Mouse (Mus musculus) embryonic facial prominence, embryonic 13.5 days (tissue): ENCODE data around the gene Mlip. TPM values are rescaled to one million over a fixed set of nuclear protein-coding genes. Genes with fewer than 3 reads are reported as not detected.
"Not testable (repeated sequence)": the region's sequence is repeated elsewhere in the genome, so short reads cannot be mapped to it uniquely, and the experiment has no call there.

Experiments
- ATAC-seq: fragments of 200-750 bp; cut with Nextera tagmentation; 2 replicates; pipeline ENCODE4 v1.8.0; 2017; ENCODE audit warnings: low read depth; ENCODE audit not compliant: insufficient number of reproducible peaks, insufficient read depth, low FRiP score, low TSS enrichment
- H3K27ac ChIP-seq: fragments of 300-500 bp; sonication (generic); 2 replicates; pipeline ENCODE4 v1.5.1; 2015; ENCODE audit warnings: moderate library complexity, mild to moderate bottlenecking, inconsistent platforms
- H3K27me3 ChIP-seq: fragments of 300-500 bp; sonication (generic); 2 replicates; pipeline ENCODE4 v1.6.1; 2015; ENCODE audit warnings: mild to moderate bottlenecking, inconsistent platforms
- H3K36me3 ChIP-seq: fragments of 300-500 bp; sonication (generic); 2 replicates; pipeline ENCODE4 v1.6.1; 2015; ENCODE audit warnings: mild to moderate bottlenecking, inconsistent platforms
- H3K4me1 ChIP-seq: fragments of 300-500 bp; sonication (generic); 2 replicates; pipeline ENCODE4 v1.6.1; 2015; ENCODE audit warnings: inconsistent platforms
- H3K4me2 ChIP-seq: fragments of 300-500 bp; sonication (generic); 2 replicates; pipeline ENCODE4 v1.6.1; 2015; ENCODE audit warnings: moderate library complexity, mild to moderate bottlenecking, inconsistent platforms
- H3K4me3 ChIP-seq: fragments of 300-500 bp; sonication (generic); 2 replicates; pipeline ENCODE4 v1.5.1; 2015; ENCODE audit warnings: mild to moderate bottlenecking, inconsistent platforms
- H3K9ac ChIP-seq: fragments of 300-500 bp; sonication (generic); 2 replicates; pipeline ENCODE4 v1.6.1; 2015; ENCODE audit warnings: mild to moderate bottlenecking, inconsistent platforms
- H3K9me3 ChIP-seq: fragments of 300-500 bp; sonication (generic); 2 replicates; pipeline ENCODE4 v1.6.1; 2016; ENCODE audit warnings: inconsistent platforms
- WGBS: fragments of 180-500 bp; shearing (Covaris S2); methylation state at CpG from one replicate; pipeline ENCODE4 v1.1.7; 2015; ENCODE audit warnings: mixed read lengths; 5-methylcytosine and 5-hydroxymethylcytosine counted together
- polyA plus RNA-seq: library from polyadenylated mRNA; unstranded; fragments of >200 nt; fragmentation: Nextera tagmentation; extraction: Ambion mirVana; gene quantifications from 2 replicates; pipeline ENCODE4 v1.2.1, GENCODE M21; 2015

The Mlip gene
- polyA plus RNA-seq, 1 experiment from 2014 or later = 1.6 TPM

DNA sequence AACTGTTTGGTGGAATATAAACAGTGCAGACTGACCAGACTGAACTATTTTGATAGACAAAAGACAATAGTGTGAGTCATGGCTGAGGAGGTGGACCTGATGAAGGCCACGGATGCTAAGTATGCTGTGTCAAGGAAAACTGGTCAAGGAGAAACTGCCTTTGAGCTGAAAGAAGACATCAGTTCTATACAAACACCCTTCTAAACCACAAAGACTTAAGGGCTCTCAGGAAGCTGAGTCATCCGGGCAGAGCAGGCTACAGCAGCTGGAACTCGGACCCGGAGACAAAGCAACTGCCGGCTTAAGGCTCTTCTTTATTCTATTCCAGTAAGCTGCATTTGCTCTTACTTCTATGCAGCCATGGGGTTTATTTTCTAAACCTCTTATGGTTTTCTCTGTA lies 180.7 kb downstream of the Mlip start:
- H3K9me3 ChIP-seq = no peaks in the 10 kb centered on the region
- no peak overlapping the region for H3K27ac ChIP-seq
- H3K9ac ChIP-seq = no peak overlapping the region
- ATAC-seq = no peak
- H3K36me3 ChIP-seq = no peaks in the 10 kb centered on the region
- H3K4me3 ChIP-seq = no peak overlapping the region
- H3K27me3 ChIP-seq = no peaks in the 10 kb centered on the region
- no peaks in the 10 kb centered on the region for H3K4me1 ChIP-seq
- 86% methylated on average over 5 of the region's 5 CpGs for WGBS
- H3K4me2 ChIP-seq = no peak overlapping the region

DNA sequence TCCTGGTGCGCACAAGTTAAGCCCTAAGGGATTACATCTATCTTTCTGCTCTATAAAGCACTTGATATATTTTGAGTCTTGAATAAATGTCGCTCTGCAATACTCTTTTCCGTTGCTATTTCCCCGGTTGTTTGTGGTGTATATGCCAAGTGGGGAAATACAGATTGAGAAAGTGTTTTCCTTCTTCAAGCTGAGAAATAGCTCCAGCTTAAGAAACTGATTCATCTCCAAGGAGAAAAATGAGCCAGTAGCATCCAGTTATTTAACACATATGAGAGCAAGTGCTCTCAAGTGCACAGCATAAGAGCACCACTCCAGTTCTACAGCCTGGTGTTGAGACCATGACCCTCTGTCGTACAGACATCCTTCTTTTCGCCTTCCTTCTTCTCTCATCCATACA lies 186.9 kb downstream of the Mlip start:
- H3K4me2 ChIP-seq = no peak overlapping the region
- no peak overlapping the region for H3K4me3 ChIP-seq
- no peaks in the 10 kb centered on the region for H3K27me3 ChIP-seq
- no peaks in the 10 kb centered on the region for H3K4me1 ChIP-seq
- no peak for ATAC-seq
- no peak overlapping the region for H3K27ac ChIP-seq
- 76% methylated on average over 6 of the region's 6 CpGs for WGBS
- H3K9ac ChIP-seq = no peak overlapping the region
- no peaks in the 10 kb centered on the region for H3K36me3 ChIP-seq
- no peaks in the 10 kb centered on the region for H3K9me3 ChIP-seq

DNA sequence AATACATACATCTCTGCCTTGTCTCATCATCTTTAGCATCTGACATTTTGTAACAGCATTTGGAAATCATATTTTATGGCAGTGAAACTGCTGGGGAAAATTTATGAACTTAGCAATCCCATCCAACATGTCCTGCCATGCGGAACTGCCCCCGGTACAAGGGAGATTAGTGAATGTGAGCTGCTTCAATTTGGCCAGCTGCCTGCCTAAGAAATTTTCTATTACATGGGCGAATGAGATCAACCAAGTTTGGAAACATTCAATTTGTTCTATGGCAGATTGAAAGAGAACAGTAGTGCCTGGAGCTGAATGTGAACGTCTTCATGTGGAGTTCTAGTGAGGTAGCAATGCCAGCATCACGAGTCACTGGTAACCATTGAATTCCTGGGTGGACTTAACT lies 191.0 kb downstream of the Mlip start:
- H3K9ac ChIP-seq = no peak overlapping the region
- no peaks in the 10 kb centered on the region for H3K27me3 ChIP-seq
- H3K9me3 ChIP-seq = no peaks in the 10 kb centered on the region
- no peaks in the 10 kb centered on the region for H3K4me1 ChIP-seq
- 59% methylated on average over 5 of the region's 5 CpGs for WGBS
- no peak overlapping the region for H3K27ac ChIP-seq
- no peak for ATAC-seq
- no peak overlapping the region for H3K4me2 ChIP-seq
- H3K4me3 ChIP-seq = no peak overlapping the region
- no peaks in the 10 kb centered on the region for H3K36me3 ChIP-seq

DNA sequence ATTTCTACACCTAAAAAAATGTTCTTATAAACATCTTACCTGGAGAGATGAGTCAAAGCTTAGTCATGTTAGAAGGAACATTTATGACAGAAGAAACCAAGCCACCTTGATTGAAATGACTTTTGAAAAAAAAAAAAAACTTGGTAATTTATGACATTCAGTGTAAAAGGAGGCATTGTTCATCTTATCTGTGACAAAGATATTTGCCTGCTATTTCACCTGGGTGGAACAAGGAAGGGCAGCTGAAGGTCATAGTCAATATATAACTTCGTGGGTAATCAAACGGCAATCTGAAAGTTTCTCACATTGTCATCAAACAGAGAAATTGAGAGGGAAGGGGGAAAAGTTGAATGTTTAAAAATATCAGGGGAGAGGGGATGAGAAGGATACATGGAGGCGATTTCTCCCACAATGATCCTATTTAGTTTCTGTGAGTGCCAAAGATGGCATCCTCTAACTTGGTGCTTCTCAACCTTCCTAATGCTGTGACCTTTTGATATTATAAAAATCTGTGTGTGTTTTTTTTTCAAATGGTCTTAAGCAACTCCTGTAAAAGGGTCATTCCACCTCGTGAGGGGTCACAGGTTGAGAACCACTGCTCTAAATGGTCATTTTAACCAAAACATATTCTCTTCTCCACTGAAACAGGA lies 192.4 kb downstream of the Mlip start:
- H3K36me3 ChIP-seq = no peaks in the 10 kb centered on the region
- 74% methylated on average over 4 of the region's 4 CpGs for WGBS
- H3K4me1 ChIP-seq = no peaks in the 10 kb centered on the region
- no peak overlapping the region for H3K4me3 ChIP-seq
- no peak overlapping the region for H3K4me2 ChIP-seq
- no peak for ATAC-seq
- no peaks in the 10 kb centered on the region for H3K27me3 ChIP-seq
- no peaks in the 10 kb centered on the region for H3K9me3 ChIP-seq
- H3K9ac ChIP-seq = no peak overlapping the region
- no peak overlapping the region for H3K27ac ChIP-seq

DNA sequence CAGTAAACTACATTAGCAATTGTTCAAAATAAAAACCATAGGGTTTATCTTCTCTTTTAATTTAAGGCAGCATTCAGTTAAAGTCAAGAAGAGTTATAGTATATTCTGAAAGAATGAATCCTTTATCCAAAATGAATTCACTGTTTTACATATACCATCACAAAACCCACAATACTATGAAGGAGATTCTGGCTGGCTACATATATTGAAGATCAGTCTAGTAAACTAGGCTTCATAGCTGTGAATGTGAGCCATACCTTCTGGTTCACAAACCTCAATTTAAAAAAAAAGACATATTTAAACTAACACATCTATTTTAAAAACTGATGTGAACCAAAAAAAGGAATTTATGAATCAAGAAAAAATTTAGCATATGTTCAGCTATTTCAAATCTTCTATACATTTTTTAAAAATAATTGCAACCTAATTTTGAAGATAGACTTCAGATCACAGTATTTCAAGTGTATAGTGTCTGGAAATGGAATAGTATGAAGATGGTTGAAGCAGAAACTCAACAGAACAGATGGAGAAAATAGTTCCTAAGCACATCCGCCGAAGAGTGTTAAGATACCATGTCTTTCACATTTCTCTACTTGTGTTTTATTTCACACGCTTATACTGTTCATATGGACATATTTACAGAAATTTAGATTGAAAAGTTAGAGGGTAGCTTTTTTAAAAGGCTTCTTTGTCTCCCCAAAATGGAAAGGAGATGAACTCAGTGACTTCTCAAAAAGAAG lies 204.1 kb downstream of the Mlip start:
- WGBS = 96% methylated on average over 3 of the region's 3 CpGs
- no peaks in the 10 kb centered on the region for H3K36me3 ChIP-seq
- no peaks in the 10 kb centered on the region for H3K4me1 ChIP-seq
- no peak overlapping the region for H3K27ac ChIP-seq
- H3K4me3 ChIP-seq = no peak overlapping the region
- no peak overlapping the region for H3K9ac ChIP-seq
- H3K27me3 ChIP-seq = no peaks in the 10 kb centered on the region
- no peak overlapping the region for H3K4me2 ChIP-seq
- H3K9me3 ChIP-seq = no peaks in the 10 kb centered on the region
- ATAC-seq = no peak

DNA sequence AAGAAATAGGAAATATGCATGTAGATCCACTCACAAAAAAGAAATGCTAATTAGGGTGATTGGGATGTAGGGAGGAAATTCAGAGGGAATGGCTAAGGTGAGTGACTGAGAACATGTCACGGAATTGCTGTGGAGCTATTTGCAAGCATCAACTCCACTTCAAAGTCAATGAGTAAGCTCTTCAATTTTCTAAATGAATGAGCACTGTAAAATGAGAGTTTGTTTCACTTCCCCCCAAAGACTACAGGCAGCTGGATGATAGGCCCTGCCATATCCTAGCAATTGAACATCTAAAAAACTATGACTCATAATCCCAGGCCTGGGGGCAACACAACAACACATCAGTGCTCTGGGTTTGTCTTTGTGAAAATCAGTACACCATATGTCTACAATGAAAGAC lies 233.0 kb downstream of the Mlip start:
- Histone ChIP-seq H3K9ac (no peak overlapping the region), H3K4me3 (no peak overlapping the region), H3K9me3 (no peaks in the 10 kb centered on the region), H3K27ac (no peak overlapping the region), H3K4me2 (no peak overlapping the region), H3K36me3 (no peaks in the 10 kb centered on the region), H3K4me1 (no peaks in the 10 kb centered on the region), H3K27me3 (no peaks in the 10 kb centered on the region)
- ATAC-seq = no peak
- WGBS = 76% methylated on average over 1 of the region's 1 CpGs

DNA sequence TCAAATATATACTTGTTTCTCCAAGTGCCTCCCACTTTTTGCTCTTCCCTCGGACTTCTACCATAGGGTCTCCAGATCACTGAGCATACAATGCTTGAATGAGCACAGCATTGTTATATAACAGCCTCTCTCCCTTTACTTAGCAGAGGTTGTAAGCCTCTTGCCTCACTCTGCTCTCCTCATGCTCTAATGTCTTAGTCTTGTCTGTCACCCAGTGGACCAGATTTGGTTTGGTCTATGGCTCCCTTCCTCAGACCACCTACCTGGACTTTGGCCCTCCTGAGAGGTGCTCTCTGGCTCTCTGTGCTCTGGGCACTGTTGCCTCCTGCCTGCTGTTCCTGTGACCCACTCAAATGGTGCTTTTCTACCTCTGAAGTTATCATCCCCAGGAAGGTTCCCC lies 255.9 kb downstream of the Mlip start:
- Histone ChIP-seq H3K9ac (no peak overlapping the region), H3K27ac (no peak overlapping the region), H3K4me1 (no peaks in the 10 kb centered on the region), H3K4me3 (no peak overlapping the region), H3K9me3 (no peaks in the 10 kb centered on the region), H3K4me2 (no peak overlapping the region), H3K27me3 (no peaks in the 10 kb centered on the region), H3K36me3 (no peaks in the 10 kb centered on the region)
- ATAC-seq = no peak
- WGBS = 80% methylated on average over 1 of the region's 1 CpGs

DNA sequence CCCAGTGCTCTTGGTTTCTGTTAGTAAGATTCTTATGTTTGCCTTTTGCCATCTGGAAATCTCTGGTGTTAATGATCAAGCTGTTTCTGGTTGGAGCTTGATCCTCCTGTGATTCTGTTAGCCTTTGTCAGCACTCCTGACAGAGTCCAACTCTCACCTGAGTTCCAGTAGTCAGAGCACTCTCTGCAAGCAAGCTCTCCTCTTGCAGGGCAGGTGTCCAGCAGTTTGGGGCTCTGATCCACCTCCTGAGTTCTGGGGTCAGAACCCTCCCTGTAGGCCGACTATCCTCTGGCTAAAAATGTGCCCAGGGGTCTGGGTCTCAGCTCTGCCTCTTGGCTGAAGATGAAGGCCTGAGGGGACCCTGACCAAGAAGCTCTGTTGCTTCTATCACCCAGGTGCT lies 269.5 kb downstream of the Mlip start:
- H3K9ac ChIP-seq, H3K9me3 ChIP-seq, H3K4me2 ChIP-seq, H3K4me3 ChIP-seq, H3K36me3 ChIP-seq, H3K27me3 ChIP-seq, H3K27ac ChIP-seq, ATAC-seq, H3K4me1 ChIP-seq: not testable (repeated sequence)
- 86% methylated on average over 1 of the region's 1 CpGs for WGBS

DNA sequence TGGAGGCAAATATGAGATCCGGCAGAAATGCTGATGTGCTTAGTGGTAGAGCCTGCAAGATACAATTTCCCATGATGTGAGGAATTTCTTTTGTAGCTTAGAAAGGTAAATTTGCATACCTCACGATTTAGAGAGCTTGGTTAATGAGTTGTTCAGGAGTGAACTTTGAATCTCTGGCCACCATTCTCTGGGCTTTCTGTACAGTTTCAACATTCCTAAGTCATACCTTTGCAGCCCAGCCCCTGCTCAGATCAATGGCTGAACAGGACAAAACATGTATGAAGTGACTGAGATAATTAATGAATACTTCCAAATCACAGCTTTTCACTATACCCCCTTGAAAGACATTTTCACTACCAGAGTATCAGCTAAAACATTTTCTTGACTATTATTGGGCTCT lies 281.1 kb downstream of the Mlip start:
- H3K27ac ChIP-seq = no peak overlapping the region
- no peak overlapping the region for H3K4me2 ChIP-seq
- no peaks in the 10 kb centered on the region for H3K4me1 ChIP-seq
- ATAC-seq = no peak
- 66% methylated on average over 2 of the region's 2 CpGs for WGBS
- H3K9ac ChIP-seq = no peak overlapping the region
- H3K27me3 ChIP-seq = no peaks in the 10 kb centered on the region
- H3K4me3 ChIP-seq = no peak overlapping the region
- no peaks in the 10 kb centered on the region for H3K36me3 ChIP-seq
- H3K9me3 ChIP-seq = no peaks in the 10 kb centered on the region

DNA sequence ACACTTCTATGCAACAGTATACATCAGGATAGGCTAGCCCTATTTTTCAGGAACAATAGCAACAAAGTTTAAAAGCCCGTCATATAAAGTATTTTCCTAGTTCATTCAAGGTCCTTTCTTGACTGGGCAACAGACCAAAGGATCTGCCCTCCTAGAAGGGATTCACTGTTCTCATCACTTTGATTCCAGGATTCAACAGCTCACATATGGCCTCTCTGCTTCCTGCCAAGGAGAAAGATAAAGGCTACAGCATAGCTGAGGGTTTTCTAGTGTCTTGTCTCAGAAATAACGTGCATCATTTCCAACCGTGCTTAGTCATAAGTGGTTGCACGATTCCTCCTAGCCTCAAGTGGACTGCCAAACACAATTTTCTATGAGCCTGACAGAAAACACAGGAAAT lies 296.2 kb downstream of the Mlip start:
- whole genome bisulfite sequencing = 68% methylated on average over 4 of the region's 4 CpGs
- Histone ChIP-seq H3K4me2 (no peak overlapping the region), H3K27ac (no peak overlapping the region), H3K9me3 (no peaks in the 10 kb centered on the region), H3K4me1 (no peaks in the 10 kb centered on the region), H3K27me3 (no peaks in the 10 kb centered on the region), H3K9ac (no peak overlapping the region), H3K36me3 (no peaks in the 10 kb centered on the region), H3K4me3 (no peak overlapping the region)
- no peak for ATAC-seq

DNA sequence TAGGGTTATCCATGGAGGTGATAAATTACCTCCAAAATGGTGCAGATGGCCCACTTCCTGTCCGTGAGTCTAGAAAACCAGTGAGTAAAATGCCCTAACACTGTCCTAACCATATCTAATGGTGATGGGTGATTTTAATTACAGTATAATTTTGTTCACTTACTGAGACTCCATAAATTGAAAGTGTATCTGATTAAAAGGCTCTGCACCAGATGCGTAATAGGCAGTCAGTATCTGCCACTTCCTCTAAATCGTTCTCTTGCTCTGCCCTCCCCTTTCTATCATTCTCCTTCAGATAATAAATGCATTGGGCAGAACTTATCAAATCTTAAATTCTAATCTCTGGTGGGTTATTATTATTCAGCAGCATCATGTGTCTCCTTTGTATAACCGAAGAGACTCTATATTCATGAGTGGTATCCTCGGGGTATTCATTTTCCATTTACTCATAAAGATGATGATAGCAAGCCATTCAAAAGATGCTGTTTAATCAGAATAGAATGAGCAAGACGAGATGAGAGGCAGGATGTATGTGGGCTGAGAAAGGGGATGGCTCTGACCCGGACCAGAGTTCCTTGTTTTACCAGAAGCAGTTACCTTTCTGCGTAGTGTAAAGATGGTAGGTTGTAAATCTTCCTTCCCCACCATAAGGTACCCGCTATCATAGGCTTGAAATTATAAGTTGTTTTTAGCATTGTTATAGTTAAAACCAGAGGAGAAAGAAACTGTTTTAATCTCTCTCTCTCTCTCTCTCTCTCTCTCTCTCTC lies 298.2 kb downstream of the Mlip start:
- H3K9ac ChIP-seq = no peak overlapping the region
- ATAC-seq = no peak
- WGBS = 77% methylated on average over 9 of the region's 9 CpGs

More for the DNA sequence above, 298.2 kb downstream of the Mlip start:
- H3K4me3 ChIP-seq = no peak overlapping the region
- no peak overlapping the region for H3K4me2 ChIP-seq
- H3K9me3 ChIP-seq = no peaks in the 10 kb centered on the region
- H3K27me3 ChIP-seq = no peaks in the 10 kb centered on the region
- no peaks in the 10 kb centered on the region for H3K36me3 ChIP-seq
- H3K27ac ChIP-seq = no peak overlapping the region
- H3K4me1 ChIP-seq = no peaks in the 10 kb centered on the region
